Mouse (Mus musculus): ENCODE data around the gene Tjp2. TPM values are rescaled to one million over a fixed set of nuclear protein-coding genes. Genes with fewer than 3 reads are reported as not detected.

Tjp2 gene
- polyA plus RNA-seq, 1 experiment from 2014 or later: 26.7 TPM

GRCm38 (mm10) chr19:24217851-24218250 is 7.0 kb downstream of the Tjp2 start:
- H3K4me3 ChIP-seq: no peak overlapping the region
- no peaks in the 10 kb centered on the region for H3K9me3 ChIP-seq
- no peak overlapping the region for H3K27ac ChIP-seq
- peaks cover 16% of the 10 kb centered on the region for H3K27me3 ChIP-seq (ENCODE audit: insufficient read depth, poor library complexity, severe bottlenecking)
- H3K4me1 ChIP-seq (replicated peaks): peaks cover 35% of the 10 kb centered on the region
- no peaks in the 10 kb centered on the region for H3K36me3 ChIP-seq
- no peak for DNase-seq (ENCODE audit: low spot score)

DNA sequence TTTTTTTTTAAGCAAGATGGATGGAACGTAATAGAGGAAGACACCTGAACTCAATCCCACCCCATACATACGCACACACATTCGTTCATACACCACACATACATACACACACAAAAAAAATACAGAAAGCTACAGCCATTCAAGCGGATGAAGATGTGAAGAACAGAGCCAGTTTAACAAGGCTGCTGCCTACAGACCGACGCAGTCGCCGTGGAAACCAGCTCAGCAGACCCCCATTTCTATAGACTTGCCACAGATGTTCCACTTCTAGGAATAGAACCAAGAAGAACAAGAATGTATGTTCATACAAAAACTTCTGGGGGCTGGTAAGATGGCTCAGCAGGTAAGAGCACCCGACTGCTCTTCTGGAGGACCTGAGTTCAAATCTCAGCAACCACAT is 8.1 kb downstream of the Tjp2 start:
- WGBS: 79% methylated on average over 9 of the region's 9 CpGs

GRCm38 (mm10) chr19:24214939-24215338 is 9.9 kb downstream of the Tjp2 start:
- no peak for DNase-seq (ENCODE audit: low spot score)
- Histone ChIP-seq H3K4me3 (no peak overlapping the region), H3K9me3 (no peaks in the 10 kb centered on the region), H3K27ac (no peak overlapping the region), H3K36me3 (no peaks in the 10 kb centered on the region), H3K4me1 (replicated peaks) (peaks cover 35% of the 10 kb centered on the region), H3K27me3 (ENCODE audit: insufficient read depth, poor library complexity, severe bottlenecking) (peaks cover 14% of the 10 kb centered on the region)
- WGBS: 83% methylated on average over 7 of the region's 7 CpGs

More for the DNA sequence above, 8.1 kb downstream of the Tjp2 start:
- Histone ChIP-seq H3K27ac (no peak overlapping the region), H3K27me3 (ENCODE audit: insufficient read depth, poor library complexity, severe bottlenecking) (peaks cover 10% of the 10 kb centered on the region), H3K4me1 (replicated peaks) (peaks cover 40% of the 10 kb centered on the region), H3K9me3 (no peaks in the 10 kb centered on the region), H3K36me3 (no peaks in the 10 kb centered on the region), H3K4me3 (no peak overlapping the region)
- DNase-seq (ENCODE audit: low spot score): no peak

- H3K9me3 ChIP-seq: no peaks in the 10 kb centered on the region
- H3K4me3 ChIP-seq: no peak overlapping the region
- H3K27me3 ChIP-seq (ENCODE audit: insufficient read depth, poor library complexity, severe bottlenecking): peaks cover 14% of the 10 kb centered on the region
- peak overlapping the region; percentile 67 for H3K27ac ChIP-seq
- WGBS: 30% methylated on average over 7 of the region's 7 CpGs
- DNase-seq (ENCODE audit: low spot score): peak; percentile 65
- H3K36me3 ChIP-seq: no peaks in the 10 kb centered on the region
- H3K4me1 ChIP-seq (replicated peaks): peaks cover 22% of the 10 kb centered on the region
Measured at GRCm38 (mm10) chr19:24213299-24213698, 11.5 kb downstream of the Tjp2 start.

DNA sequence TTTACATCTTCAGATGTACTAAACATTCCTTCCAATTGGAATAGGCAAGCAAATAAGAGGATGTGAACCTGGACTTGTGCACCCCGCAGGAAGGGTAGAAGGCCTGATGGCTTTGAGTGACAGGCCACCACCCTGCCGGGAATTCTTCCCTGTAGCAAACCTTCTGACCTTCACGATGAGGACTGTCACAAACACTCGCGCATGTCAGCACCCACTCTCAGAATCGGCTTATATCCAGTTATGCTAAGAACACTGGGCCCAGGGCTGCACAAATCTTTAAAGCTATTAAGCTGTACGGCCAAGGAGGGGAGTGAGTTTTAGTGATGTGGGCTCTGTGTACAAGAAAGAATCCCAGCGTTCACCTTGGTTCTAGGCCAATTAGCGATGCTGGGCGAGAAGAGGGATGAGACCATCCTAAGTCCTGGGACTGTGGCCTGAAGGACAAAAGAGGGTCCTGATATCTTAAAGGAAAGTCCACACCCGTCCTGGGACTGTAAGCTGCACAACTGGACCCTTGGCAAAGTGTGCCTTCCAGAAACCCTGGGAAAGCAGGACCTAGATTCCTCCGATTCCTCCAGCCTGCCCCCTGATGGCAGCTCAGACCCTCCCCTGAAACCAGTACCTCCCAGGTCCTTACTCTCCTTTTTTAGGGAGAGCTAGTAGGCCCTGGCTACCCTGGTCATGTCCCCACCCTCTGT is 12.1 kb downstream of the Tjp2 start:
- H3K4me1 ChIP-seq (replicated peaks): peaks cover 22% of the 10 kb centered on the region
- WGBS: 79% methylated on average over 12 of the region's 12 CpGs
- no peaks in the 10 kb centered on the region for H3K36me3 ChIP-seq
- no peak overlapping the region for H3K4me3 ChIP-seq
- no peak for DNase-seq (ENCODE audit: low spot score)
- peak overlapping the region; percentile 67 for H3K27ac ChIP-seq
- H3K27me3 ChIP-seq (ENCODE audit: insufficient read depth, poor library complexity, severe bottlenecking): peaks cover 14% of the 10 kb centered on the region
- 0 out of 2 replicates have a peak, but pooled peaks cover 2% of the 10 kb centered on the region for H3K9me3 ChIP-seq

GRCm38 (mm10) chr19:24211168-24211567 is 13.7 kb downstream of the Tjp2 start:
- H3K36me3 ChIP-seq: no peaks in the 10 kb centered on the region
- no peak overlapping the region for H3K4me3 ChIP-seq
- H3K27me3 ChIP-seq (ENCODE audit: insufficient read depth, poor library complexity, severe bottlenecking): peaks cover 14% of the 10 kb centered on the region
- H3K4me1 ChIP-seq (replicated peaks): peaks cover 19% of the 10 kb centered on the region
- H3K27ac ChIP-seq: no peak overlapping the region
- H3K9me3 ChIP-seq: 0 out of 2 replicates have a peak, but pooled peaks cover 2% of the 10 kb centered on the region
- 77% methylated on average over 10 of the region's 10 CpGs for WGBS
- DNase-seq (ENCODE audit: low spot score): no peak

DNA sequence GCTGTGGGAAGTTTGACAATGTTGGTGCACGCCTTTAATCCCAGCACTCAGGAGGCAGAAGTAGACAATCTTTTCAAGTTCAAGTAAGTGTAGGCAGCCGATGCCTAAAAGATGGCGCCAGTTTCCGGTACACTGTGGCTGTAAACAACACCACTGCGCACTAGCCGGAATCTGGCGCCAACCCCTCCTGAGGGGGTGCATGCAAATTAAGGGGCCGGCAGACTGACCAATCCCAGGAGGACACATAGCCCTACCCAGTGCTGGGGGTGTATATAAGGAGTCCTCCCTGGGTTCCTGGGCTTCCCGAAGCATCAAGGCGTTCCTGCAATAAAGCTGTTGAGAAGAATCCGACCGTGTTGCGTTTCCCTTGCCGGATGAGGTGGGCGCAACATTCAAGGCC is 15.3 kb downstream of the Tjp2 start:
- Histone ChIP-seq H3K4me3 (no peak overlapping the region), H3K27ac (no peak overlapping the region), H3K4me1 (replicated peaks) (peaks cover 17% of the 10 kb centered on the region), H3K9me3 (0 out of 2 replicates have a peak, but pooled peaks cover 2% of the 10 kb centered on the region), H3K27me3 (ENCODE audit: insufficient read depth, poor library complexity, severe bottlenecking) (0 out of 2 replicates have a peak, but pooled peaks cover 4% of the 10 kb centered on the region), H3K36me3 (no peaks in the 10 kb centered on the region)
- WGBS: 95% methylated on average over 15 of the region's 15 CpGs
- DNase-seq (ENCODE audit: low spot score): no peak

- DNase-seq (ENCODE audit: low spot score): no peak
- Histone ChIP-seq H3K27me3 (ENCODE audit: insufficient read depth, poor library complexity, severe bottlenecking) (0 out of 2 replicates have a peak, but pooled peaks cover 4% of the 10 kb centered on the region), H3K36me3 (no peaks in the 10 kb centered on the region), H3K27ac (no peak overlapping the region), H3K4me3 (no peak overlapping the region), H3K9me3 (0 out of 2 replicates have a peak, but pooled peaks cover 2% of the 10 kb centered on the region), H3K4me1 (replicated peaks) (peaks cover 9% of the 10 kb centered on the region)
- 76% methylated on average over 1 of the region's 1 CpGs for WGBS
Measured at GRCm38 (mm10) chr19:24207967-24208366, 16.9 kb downstream of the Tjp2 start.

DNA sequence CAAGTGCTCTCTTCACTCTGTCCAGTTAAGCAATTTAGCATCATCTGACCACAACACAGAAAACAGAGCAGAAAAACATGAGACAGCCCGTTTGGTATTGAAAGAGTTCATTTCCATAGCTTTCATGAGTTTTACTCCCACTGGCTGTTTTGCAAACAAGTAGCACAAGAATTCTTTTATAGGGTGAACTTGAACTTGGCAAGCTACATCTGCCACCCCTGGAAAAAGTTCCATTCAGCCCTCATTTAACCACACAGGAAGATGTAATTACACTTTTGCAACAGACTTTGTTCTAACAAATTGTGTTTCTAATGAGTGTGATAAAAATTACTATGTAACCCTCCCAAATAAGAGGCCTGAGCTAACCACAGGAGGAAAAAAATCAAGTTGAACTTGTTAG is 19.8 kb downstream of the Tjp2 start:
- Histone ChIP-seq H3K27me3 (ENCODE audit: insufficient read depth, poor library complexity, severe bottlenecking) (no peaks in the 10 kb centered on the region), H3K9me3 (0 out of 2 replicates have a peak, but pooled peaks cover 2% of the 10 kb centered on the region), H3K36me3 (no peaks in the 10 kb centered on the region), H3K4me1 (replicated peaks) (no peaks in the 10 kb centered on the region), H3K4me3 (no peak overlapping the region), H3K27ac (no peak overlapping the region)
- DNase-seq (ENCODE audit: low spot score): no peak
- 60% methylated on average over 1 of the region's 1 CpGs for WGBS

GRCm38 (mm10) chr19:24201848-24202247 is 23.0 kb downstream of the Tjp2 start:
- DNase-seq (ENCODE audit: low spot score): no peak
- Histone ChIP-seq H3K4me3 (no peak overlapping the region), H3K27me3 (ENCODE audit: insufficient read depth, poor library complexity, severe bottlenecking) (no peaks in the 10 kb centered on the region), H3K4me1 (replicated peaks) (no peaks in the 10 kb centered on the region), H3K9me3 (no peaks in the 10 kb centered on the region), H3K36me3 (no peaks in the 10 kb centered on the region), H3K27ac (no peak overlapping the region)
- whole genome bisulfite sequencing: 90% methylated on average over 5 of the region's 5 CpGs

DNA sequence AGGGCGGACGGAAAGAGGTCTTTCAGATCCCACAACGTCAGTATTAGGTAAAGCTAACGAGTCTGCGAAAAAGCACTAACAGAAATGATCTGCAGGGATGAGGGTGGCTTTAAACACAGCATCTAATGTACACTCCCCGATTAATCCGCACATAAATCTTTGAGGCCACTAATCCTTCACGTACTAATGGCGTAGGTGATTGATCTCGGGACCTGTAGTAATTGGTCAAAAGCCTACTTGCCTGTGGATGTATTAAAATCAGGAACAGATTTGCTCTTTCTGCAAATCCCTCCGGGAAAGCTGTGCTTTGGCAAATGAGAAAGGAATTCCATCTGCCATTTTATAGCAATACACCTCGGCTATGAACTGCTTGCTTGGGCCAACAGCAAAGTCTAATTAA is 24.3 kb downstream of the Tjp2 start:
- no peaks in the 10 kb centered on the region for H3K36me3 ChIP-seq
- no peak for DNase-seq (ENCODE audit: low spot score)
- H3K4me3 ChIP-seq: no peak overlapping the region
- no peaks in the 10 kb centered on the region for H3K27me3 ChIP-seq (ENCODE audit: insufficient read depth, poor library complexity, severe bottlenecking)
- H3K27ac ChIP-seq: no peak overlapping the region
- 86% methylated on average over 12 of the region's 12 CpGs for WGBS
- H3K4me1 ChIP-seq (replicated peaks): no peaks in the 10 kb centered on the region
- no peaks in the 10 kb centered on the region for H3K9me3 ChIP-seq

GRCm38 (mm10) chr19:24198676-24199303 is 26.0 kb downstream of the Tjp2 start:
- no peaks in the 10 kb centered on the region for H3K36me3 ChIP-seq
- H3K27ac ChIP-seq: no peak overlapping the region
- WGBS: 65% methylated on average over 11 of the region's 11 CpGs
- peaks cover 7% of the 10 kb centered on the region; the same call in 1 of the 2 replicates for H3K9me3 ChIP-seq
- no peaks in the 10 kb centered on the region for H3K4me1 ChIP-seq (replicated peaks)
- DNase-seq (ENCODE audit: low spot score): no peak
- H3K27me3 ChIP-seq (ENCODE audit: insufficient read depth, poor library complexity, severe bottlenecking): no peaks in the 10 kb centered on the region
- H3K4me3 ChIP-seq: no peak overlapping the region

DNA sequence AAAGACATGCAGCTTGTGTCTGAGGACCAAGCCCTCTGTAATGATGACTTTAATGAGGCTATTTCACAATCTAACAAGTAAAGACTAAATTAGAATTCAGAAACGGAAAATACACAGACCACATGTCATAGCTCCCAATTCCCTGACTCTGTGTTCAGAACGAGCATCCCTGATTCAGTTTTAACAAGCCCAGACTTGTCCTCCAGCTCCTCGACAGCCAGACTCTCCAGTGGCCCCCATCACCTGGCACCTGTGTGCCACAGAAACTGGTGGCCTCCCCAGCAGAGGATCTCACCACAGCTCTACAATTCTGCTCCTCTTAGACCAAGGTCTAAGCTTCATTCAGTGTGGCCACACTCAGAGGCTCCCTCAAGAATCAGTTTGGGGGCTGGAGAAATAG is 27.5 kb downstream of the Tjp2 start:
- no peaks in the 10 kb centered on the region for H3K27me3 ChIP-seq (ENCODE audit: insufficient read depth, poor library complexity, severe bottlenecking)
- no peak overlapping the region for H3K4me3 ChIP-seq
- peaks cover 7% of the 10 kb centered on the region; the same call in 1 of the 2 replicates for H3K9me3 ChIP-seq
- WGBS: 73% methylated on average over 3 of the region's 3 CpGs
- no peaks in the 10 kb centered on the region for H3K36me3 ChIP-seq
- H3K4me1 ChIP-seq (replicated peaks): no peaks in the 10 kb centered on the region
- no peak for DNase-seq (ENCODE audit: low spot score)
- no peak overlapping the region for H3K27ac ChIP-seq

Measured in hindbrain, embryonic 10.5 days (tissue).